Mouse (Mus musculus): ENCODE data around the gene Scamp1. TPM values are rescaled to one million over a fixed set of nuclear protein-coding genes. Genes with fewer than 3 reads are reported as not detected.

Scamp1 gene
- total RNA-seq, 1 experiment, result 15.5 TPM

- no peak for DNase-seq (ENCODE audit: low read depth, low spot score)
- H3K9me3 ChIP-seq (ENCODE audit: control insufficient read depth, insufficient read depth, low read depth, low read length), result no peaks in the 10 kb centered on the region
- no peak overlapping the region for H3K27ac ChIP-seq (ENCODE audit: insufficient read depth, low read depth, low read length, poor library complexity, severe bottlenecking)
- H3K9ac ChIP-seq (ENCODE audit: insufficient read depth, low read depth, low read length, poor library complexity, severe bottlenecking), result no peak overlapping the region
- no peak overlapping the region for H3K4me3 ChIP-seq (ENCODE audit: insufficient read depth in 1 of 2, low read depth in 1 of 2, low read length in 2 of 2, poor library complexity in 1 of 2, severe bottlenecking in 1 of 2)
- no peaks in the 10 kb centered on the region for H3K36me3 ChIP-seq (ENCODE audit: control insufficient read depth, insufficient read depth, low read length, poor library complexity, severe bottlenecking)
- no peak for TF ChIP-seq CHD2 (IDR thresholded peaks at IDR 0.05; ENCODE audit: low read depth, low read length)
- no peak for TF ChIP-seq HCFC1 (IDR thresholded peaks at IDR 0.05; ENCODE audit: borderline replicate concordance, insufficient read depth, low read length)
- TF ChIP-seq ZC3H11A (IDR thresholded peaks at IDR 0.05; ENCODE audit: borderline replicate concordance, low read depth, low read length), result no peak
- TF ChIP-seq ZNF384 (IDR thresholded peaks at IDR 0.05; ENCODE audit: low read depth, low read length), result no peak
- no peak for TF ChIP-seq MAFK (IDR thresholded peaks at IDR 0.05; ENCODE audit: insufficient read depth, low read depth, low read length)
- peaks cover 5 to 6% of the 10 kb centered on the region in 2 experiments; a peak in 3 of 4 replicates for H3K4me1 ChIP-seq (ENCODE audit: control insufficient read depth in 2 of 2, insufficient read depth in 2 of 2, low read length in 2 of 2, poor library complexity in 1 of 2)
- in situ Hi-C loops (cut with MboI; ENCODE audit: low sequenced_read_pairs in 2 of 2, unreplicated experiment in 2 of 2), result no loop called here
These were observed 22.6 kb upstream of the Scamp1 start for GRCm38 (mm10) chr13:94308279-94308678.

- no peaks in the 10 kb centered on the region for H3K9me3 ChIP-seq (ENCODE audit: control insufficient read depth, insufficient read depth, low read depth, low read length)
- TF ChIP-seq CHD2 (IDR thresholded peaks at IDR 0.05; ENCODE audit: low read depth, low read length) (no peak), ZNF384 (IDR thresholded peaks at IDR 0.05; ENCODE audit: low read depth, low read length) (no peak), MAFK (IDR thresholded peaks at IDR 0.05; ENCODE audit: insufficient read depth, low read depth, low read length) (no peak), HCFC1 (IDR thresholded peaks at IDR 0.05; ENCODE audit: borderline replicate concordance, insufficient read depth, low read length) (no peak), ZC3H11A (IDR thresholded peaks at IDR 0.05; ENCODE audit: borderline replicate concordance, low read depth, low read length) (no peak)
- H3K4me1 ChIP-seq (ENCODE audit: control insufficient read depth in 2 of 2, insufficient read depth in 2 of 2, low read length in 2 of 2, poor library complexity in 1 of 2), result peaks cover 5 to 6% of the 10 kb centered on the region in 2 experiments; a peak in 3 of 4 replicates
- H3K27ac ChIP-seq (ENCODE audit: insufficient read depth, low read depth, low read length, poor library complexity, severe bottlenecking), result no peak overlapping the region
- in situ Hi-C loops (cut with MboI; ENCODE audit: low sequenced_read_pairs in 2 of 2, unreplicated experiment in 2 of 2), result no loop called here
- H3K4me3 ChIP-seq (ENCODE audit: insufficient read depth in 1 of 2, low read depth in 1 of 2, low read length in 2 of 2, poor library complexity in 1 of 2, severe bottlenecking in 1 of 2), result no peak overlapping the region
- H3K36me3 ChIP-seq (ENCODE audit: control insufficient read depth, insufficient read depth, low read length, poor library complexity, severe bottlenecking), result no peaks in the 10 kb centered on the region
- H3K9ac ChIP-seq (ENCODE audit: insufficient read depth, low read depth, low read length, poor library complexity, severe bottlenecking), result no peak overlapping the region
- no peak for DNase-seq (ENCODE audit: low read depth, low spot score)
These were observed 21.9 kb upstream of the Scamp1 start for GRCm38 (mm10) chr13:94307531-94307930.

- DNase-seq (ENCODE audit: low read depth, low spot score), result no peak
- Histone ChIP-seq H3K9ac (ENCODE audit: insufficient read depth, low read depth, low read length, poor library complexity, severe bottlenecking) (no peak overlapping the region), H3K36me3 (ENCODE audit: control insufficient read depth, insufficient read depth, low read length, poor library complexity, severe bottlenecking) (no peaks in the 10 kb centered on the region), H3K4me3 (ENCODE audit: insufficient read depth in 1 of 2, low read depth in 1 of 2, low read length in 2 of 2, poor library complexity in 1 of 2, severe bottlenecking in 1 of 2) (peak overlapping the region in 1 of 2 experiments; percentile 41; a peak in 1 of 4 replicates), H3K9me3 (ENCODE audit: control insufficient read depth, insufficient read depth, low read depth, low read length) (no peaks in the 10 kb centered on the region), H3K27ac (ENCODE audit: insufficient read depth, low read depth, low read length, poor library complexity, severe bottlenecking) (no peak overlapping the region), H3K4me1 (ENCODE audit: control insufficient read depth in 2 of 2, insufficient read depth in 2 of 2, low read length in 2 of 2, poor library complexity in 1 of 2) (peaks cover 5 to 6% of the 10 kb centered on the region in 2 experiments; a peak in 3 of 4 replicates)
- in situ Hi-C loops (cut with MboI; ENCODE audit: low sequenced_read_pairs in 2 of 2, unreplicated experiment in 2 of 2), result no loop called here
- TF ChIP-seq ZNF384 (IDR thresholded peaks at IDR 0.05; ENCODE audit: low read depth, low read length) (no peak), MAFK (IDR thresholded peaks at IDR 0.05; ENCODE audit: insufficient read depth, low read depth, low read length) (no peak), CHD2 (IDR thresholded peaks at IDR 0.05; ENCODE audit: low read depth, low read length) (no peak), ZC3H11A (IDR thresholded peaks at IDR 0.05; ENCODE audit: borderline replicate concordance, low read depth, low read length) (no peak), HCFC1 (IDR thresholded peaks at IDR 0.05; ENCODE audit: borderline replicate concordance, insufficient read depth, low read length) (no peak)
These were observed 21.3 kb upstream of the Scamp1 start for GRCm38 (mm10) chr13:94306968-94307289.

DNA sequence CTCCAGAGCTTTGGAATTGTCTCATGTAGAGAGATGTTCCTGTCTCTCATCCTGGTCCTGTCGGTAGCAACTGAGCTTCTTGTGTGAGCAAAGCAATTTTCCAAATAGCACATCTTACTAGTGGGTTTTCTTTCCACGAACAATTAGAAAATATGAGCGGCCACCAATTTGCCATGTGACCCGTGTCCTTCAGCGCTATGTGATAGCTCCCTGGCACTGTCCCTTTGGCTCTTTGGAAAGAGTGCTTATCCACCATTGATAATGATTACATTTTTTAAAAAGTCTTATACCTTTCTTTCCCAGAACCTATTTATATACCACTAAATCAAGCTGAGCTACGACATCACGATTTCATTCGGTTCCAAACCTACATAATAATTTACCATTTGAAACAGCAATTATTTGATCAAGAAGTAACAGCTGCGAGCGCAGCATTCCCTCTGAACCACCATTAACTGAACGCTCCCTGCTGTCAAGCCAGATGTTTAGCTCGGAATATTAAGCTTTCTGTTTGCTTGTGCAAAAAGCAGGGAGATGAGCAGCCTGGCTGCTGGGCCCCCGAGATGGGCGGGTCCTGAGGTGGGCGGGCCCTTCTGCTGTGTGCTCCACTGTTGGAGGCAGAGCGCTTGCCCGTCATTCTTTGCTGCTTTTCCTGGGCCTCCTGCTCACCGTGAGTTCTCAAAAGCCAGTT lies 20.8 kb upstream of the Scamp1 start:
- no peak for DNase-seq (ENCODE audit: low read depth, low spot score)
- in situ Hi-C loops (cut with MboI; ENCODE audit: low sequenced_read_pairs in 2 of 2, unreplicated experiment in 2 of 2), result no loop called here
- no peak overlapping the region for H3K27ac ChIP-seq (ENCODE audit: insufficient read depth, low read depth, low read length, poor library complexity, severe bottlenecking)
- H3K4me3 ChIP-seq (ENCODE audit: insufficient read depth in 1 of 2, low read depth in 1 of 2, low read length in 2 of 2, poor library complexity in 1 of 2, severe bottlenecking in 1 of 2), result peak overlapping the region in 1 of 2 experiments; percentile 41; a peak in 1 of 4 replicates
- no peak overlapping the region for H3K9ac ChIP-seq (ENCODE audit: insufficient read depth, low read depth, low read length, poor library complexity, severe bottlenecking)
- no peaks in the 10 kb centered on the region for H3K9me3 ChIP-seq (ENCODE audit: control insufficient read depth, insufficient read depth, low read depth, low read length)
- peaks cover 5 to 6% of the 10 kb centered on the region in 2 experiments; a peak in 3 of 4 replicates for H3K4me1 ChIP-seq (ENCODE audit: control insufficient read depth in 2 of 2, insufficient read depth in 2 of 2, low read length in 2 of 2, poor library complexity in 1 of 2)
- no peaks in the 10 kb centered on the region for H3K36me3 ChIP-seq (ENCODE audit: control insufficient read depth, insufficient read depth, low read length, poor library complexity, severe bottlenecking)
- TF ChIP-seq CHD2 (IDR thresholded peaks at IDR 0.05; ENCODE audit: low read depth, low read length) (no peak), ZC3H11A (IDR thresholded peaks at IDR 0.05; ENCODE audit: borderline replicate concordance, low read depth, low read length) (no peak), MAFK (IDR thresholded peaks at IDR 0.05; ENCODE audit: insufficient read depth, low read depth, low read length) (no peak), ZNF384 (IDR thresholded peaks at IDR 0.05; ENCODE audit: low read depth, low read length) (no peak), HCFC1 (IDR thresholded peaks at IDR 0.05; ENCODE audit: borderline replicate concordance, insufficient read depth, low read length) (no peak)
